Mouse (Mus musculus) ES-Bruce4 (cell line): Measurements from ENCODE around the gene Mpzl1.

ENCODE experiments used
- CTCF ChIP-seq: IDR thresholded peaks from one replicate; pipeline ENCODE4 v1.8.1; 2011; ENCODE audit warnings: low read depth, low read length
- EP300 ChIP-seq: IDR thresholded peaks from 2 replicates; pipeline ENCODE4 v1.6.1; 2011; ENCODE audit warnings: low read depth, low read length; ENCODE audit not compliant: insufficient read depth
- POLR2A ChIP-seq: IDR thresholded peaks from one replicate; pipeline ENCODE4 v1.8.1; 2011; ENCODE audit warnings: low read length; ENCODE audit not compliant: insufficient read depth

GRCm38 (mm10) chr1:165583529-165584184 is 50.7 kb downstream of the Mpzl1 start:
- peak; percentile 97 for TF ChIP-seq CTCF
- TF ChIP-seq POLR2A: no peak
- TF ChIP-seq EP300: no peak
